Mouse (Mus musculus): ENCODE measurements around the gene Gm5039.

DNA sequence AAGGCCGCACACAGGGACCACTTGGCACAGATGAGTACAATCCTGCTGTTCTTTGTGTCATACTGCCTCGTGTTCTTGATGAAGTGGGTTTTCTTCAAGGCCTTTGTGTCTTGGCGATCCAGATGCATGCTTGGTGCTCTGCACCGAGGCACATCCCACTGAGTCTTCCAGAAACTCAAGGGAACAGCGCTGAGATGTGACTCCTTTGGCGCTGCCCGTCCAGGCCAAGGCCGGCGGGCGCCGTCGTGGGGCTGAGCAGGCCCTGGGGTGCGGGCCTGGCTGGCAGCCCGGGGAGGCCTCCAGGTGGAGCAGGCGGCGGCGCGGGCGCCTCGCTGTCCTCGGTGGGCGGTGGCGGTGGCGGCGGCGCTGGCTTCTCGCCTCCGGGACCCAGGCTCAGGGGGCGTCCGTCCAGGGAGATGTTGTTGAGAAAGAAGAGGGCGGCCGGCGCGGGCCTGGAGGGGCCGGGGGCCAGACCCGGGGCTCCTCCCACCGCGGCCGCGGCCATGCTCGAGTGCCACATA lies 30.4 kb upstream of the Gm5039 start:
- TF ChIP-seq POLR2A (IDR thresholded peaks at IDR 0.05; ENCODE audit: insufficient read depth, low read depth, low read length) (no peak), CTCF (IDR thresholded peaks at IDR 0.05) (no peak)

Measured in heart, adult 2 months (tissue).